Mouse (Mus musculus): ENCODE measurements around the gene Pnpla2. TPM values are rescaled to one million over a fixed set of nuclear protein-coding genes. Genes with fewer than 3 reads are reported as not detected.
A peak's percentile ranks its signal among the peaks of the same experiment; 100 is the strongest.

Gene Pnpla2
- polyA plus RNA-seq, 1 experiment from 2014 or later, result 68.0 TPM

GRCm38 (mm10) chr7:141464603-141465201, 9.7 kb downstream of the Pnpla2 start:
- H3K9me3 ChIP-seq (replicated peaks; ENCODE audit: low read length), result no peaks in the 10 kb centered on the region
- H3K4me2 ChIP-seq (ENCODE audit: low read length), result peak overlapping the region; percentile 50
- H3K4me1 ChIP-seq (replicated peaks; ENCODE audit: insufficient read depth, low read length), result peaks cover 55% of the 10 kb centered on the region
- H3K9ac ChIP-seq (ENCODE audit: low read depth, low read length), result peak overlapping the region; percentile 32; the same call in 1 of the 2 replicates
- 13% methylated on average over 36 of the region's 38 CpGs for WGBS
- H3K27ac ChIP-seq, result peak overlapping the region; percentile 26; the same call in 1 of the 2 replicates
- peak; percentile 11; the same call in 1 of the 2 replicates for TF ChIP-seq CTCF (IDR thresholded peaks at IDR 0.05; ENCODE audit: low read depth)
- H3K27me3 ChIP-seq (ENCODE audit: insufficient read depth, low read length), result no peaks in the 10 kb centered on the region
- peaks cover 2% of the 10 kb centered on the region; the same call in 1 of the 2 replicates for H3K36me3 ChIP-seq (ENCODE audit: insufficient read depth, low read length)
- H3K4me3 ChIP-seq (replicated peaks; ENCODE audit: low read depth, low read length), result peak overlapping the region; percentile 12; the same call in 1 of the 2 replicates
- DNase-seq (ENCODE audit: low spot score) (no peak), ATAC-seq (replicated peaks; ENCODE audit: low FRiP score, low read depth) (no peak)

DNA sequence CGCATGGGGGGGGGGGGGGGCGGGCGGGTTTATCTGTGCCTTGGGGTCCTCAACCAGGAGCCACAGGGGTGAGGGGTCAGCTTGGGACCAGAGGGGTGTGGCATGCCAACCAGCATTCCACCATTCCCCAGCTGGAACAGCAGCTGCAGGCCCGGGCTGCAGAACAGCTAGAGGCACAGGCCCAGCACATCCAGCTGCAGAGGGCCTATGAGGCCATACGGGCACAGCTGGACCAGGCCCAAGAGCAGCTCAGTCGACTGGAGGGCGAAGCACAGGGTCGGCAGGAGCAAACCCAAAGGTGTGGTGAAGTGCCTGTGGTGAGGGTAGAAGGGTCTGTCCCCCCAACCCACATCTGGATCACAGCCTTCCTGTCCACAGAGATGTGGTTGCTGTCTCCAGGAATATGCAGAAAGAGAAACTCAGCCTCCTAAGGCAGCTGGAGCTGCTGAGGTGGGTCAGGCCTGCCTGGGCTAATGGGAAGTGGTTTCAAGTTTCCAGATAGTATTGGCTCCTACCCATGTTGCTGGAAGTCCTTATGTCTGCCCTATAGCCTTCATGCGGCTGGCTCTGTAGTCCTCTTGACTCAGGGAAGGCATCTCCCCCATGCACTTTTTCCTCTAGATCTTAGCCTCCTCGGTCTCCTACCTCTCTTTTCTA, 10.5 kb downstream of the Pnpla2 start:
- H3K4me2 ChIP-seq (ENCODE audit: low read length), result peak overlapping the region; percentile 50; the same call in 1 of the 2 replicates

GRCm38 (mm10) chr7:141466045-141466394, 11.0 kb downstream of the Pnpla2 start:
- DNase-seq (ENCODE audit: low spot score), result no peak
- 67% methylated on average over 7 of the region's 7 CpGs for WGBS
- H3K27me3 ChIP-seq (ENCODE audit: insufficient read depth, low read length), result no peaks in the 10 kb centered on the region

More for the DNA sequence above, 10.5 kb downstream of the Pnpla2 start:
- Histone ChIP-seq H3K27ac (no peak overlapping the region), H3K4me1 (replicated peaks; ENCODE audit: insufficient read depth, low read length) (peaks cover 63% of the 10 kb centered on the region), H3K27me3 (ENCODE audit: insufficient read depth, low read length) (no peaks in the 10 kb centered on the region), H3K4me3 (replicated peaks; ENCODE audit: low read depth, low read length) (0 out of 2 replicates have a peak overlapping the region, but pooled peaks have one; percentile 12), H3K9me3 (replicated peaks; ENCODE audit: low read length) (no peaks in the 10 kb centered on the region), H3K9ac (ENCODE audit: low read depth, low read length) (no peak overlapping the region), H3K36me3 (ENCODE audit: insufficient read depth, low read length) (peaks cover 10% of the 10 kb centered on the region)
- ATAC-seq (replicated peaks; ENCODE audit: low FRiP score, low read depth) (no peak), DNase-seq (ENCODE audit: low spot score) (no peak)
- no peak for TF ChIP-seq CTCF (IDR thresholded peaks at IDR 0.05; ENCODE audit: low read depth)
- 52% methylated on average over 8 of the region's 10 CpGs for WGBS

GRCm38 (mm10) chr7:141466607-141467148, 11.7 kb downstream of the Pnpla2 start:
- H3K36me3 ChIP-seq (ENCODE audit: insufficient read depth, low read length), result peaks cover 20% of the 10 kb centered on the region
- H3K9ac ChIP-seq (ENCODE audit: low read depth, low read length), result peak overlapping the region; percentile 80
- DNase-seq (ENCODE audit: low spot score) (no peak), ATAC-seq (replicated peaks; ENCODE audit: low FRiP score, low read depth) (peak; percentile 0; the same call in 1 of the 2 replicates)
- peak overlapping the region; percentile 85 for H3K4me2 ChIP-seq (ENCODE audit: low read length)
- H3K4me3 ChIP-seq (replicated peaks; ENCODE audit: low read depth, low read length), result peak overlapping the region; percentile 66
- H3K9me3 ChIP-seq (replicated peaks; ENCODE audit: low read length), result no peaks in the 10 kb centered on the region
- H3K27ac ChIP-seq, result peak overlapping the region; percentile 96
- TF ChIP-seq CTCF (IDR thresholded peaks at IDR 0.05; ENCODE audit: low read depth), result no peak
- H3K4me1 ChIP-seq (replicated peaks; ENCODE audit: insufficient read depth, low read length), result peaks cover 63% of the 10 kb centered on the region
- WGBS, result 48% methylated on average over 10 of the region's 10 CpGs
- no peaks in the 10 kb centered on the region for H3K27me3 ChIP-seq (ENCODE audit: insufficient read depth, low read length)

More at GRCm38 (mm10) chr7:141466045-141466394, 11.0 kb downstream of the Pnpla2 start:
- no peak overlapping the region for H3K4me2 ChIP-seq (ENCODE audit: low read length)
- no peak for ATAC-seq (replicated peaks; ENCODE audit: low FRiP score, low read depth)
- no peaks in the 10 kb centered on the region for H3K9me3 ChIP-seq (replicated peaks; ENCODE audit: low read length)
- H3K9ac ChIP-seq (ENCODE audit: low read depth, low read length), result no peak overlapping the region
- TF ChIP-seq CTCF (IDR thresholded peaks at IDR 0.05; ENCODE audit: low read depth), result no peak
- H3K27ac ChIP-seq, result no peak overlapping the region
- no peak overlapping the region for H3K4me3 ChIP-seq (replicated peaks; ENCODE audit: low read depth, low read length)
- H3K4me1 ChIP-seq (replicated peaks; ENCODE audit: insufficient read depth, low read length), result peaks cover 64% of the 10 kb centered on the region
- H3K36me3 ChIP-seq (ENCODE audit: insufficient read depth, low read length), result peaks cover 15% of the 10 kb centered on the region

DNA sequence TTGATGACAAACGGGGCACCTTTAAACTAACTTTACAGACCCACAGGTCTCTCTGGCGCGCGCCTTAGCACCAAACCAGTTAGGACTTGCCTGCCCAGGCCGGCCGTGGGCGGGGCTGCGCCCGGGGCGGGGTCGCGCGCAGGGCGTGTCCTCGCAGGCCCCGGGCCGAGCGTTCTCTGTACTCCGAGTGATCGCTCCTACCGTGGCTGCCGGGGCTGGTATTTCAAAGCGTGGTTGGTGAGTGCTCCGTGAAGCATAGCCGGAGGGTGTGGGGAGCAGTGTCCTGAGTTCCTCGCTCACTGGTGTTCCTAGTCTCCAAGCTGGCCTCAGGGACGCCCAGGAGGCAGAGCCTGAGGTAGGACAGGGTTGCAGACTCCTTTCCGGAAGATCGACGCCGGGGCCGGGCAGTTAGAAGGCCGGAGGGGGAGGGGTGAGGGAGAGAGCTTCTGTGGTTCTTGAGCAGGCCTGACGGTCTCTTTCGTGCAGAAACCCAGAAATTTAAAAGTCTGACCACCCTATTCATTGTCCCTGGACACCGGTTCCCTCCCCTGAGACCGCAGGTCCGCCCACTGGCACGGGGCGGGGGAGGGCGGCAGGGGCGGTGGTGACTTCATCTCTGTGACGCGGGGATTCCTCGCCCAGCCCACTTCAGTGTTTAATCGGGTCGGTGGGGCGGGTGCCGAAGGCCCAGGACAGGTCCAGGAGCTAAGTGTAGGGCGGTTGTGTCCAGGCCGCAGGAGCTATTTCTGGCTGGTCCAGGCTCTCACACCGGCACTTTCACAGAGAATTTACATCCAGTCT, 12.4 kb downstream of the Pnpla2 start, which contains the start of gene Cd151:
Cd151 (plus strand) TSS at position 163 of the 801 bp plus-strand sequence.
- H3K9me3 ChIP-seq (replicated peaks; ENCODE audit: low read length), result no peaks in the 10 kb centered on the region
- DNase-seq (ENCODE audit: low spot score), result peak; percentile 91
- under 1% methylated on average over 52 of the region's 52 CpGs for WGBS
- H3K27me3 ChIP-seq (ENCODE audit: insufficient read depth, low read length), result no peaks in the 10 kb centered on the region
- no peak for TF ChIP-seq CTCF (IDR thresholded peaks at IDR 0.05; ENCODE audit: low read depth)
- ATAC-seq (replicated peaks; ENCODE audit: low FRiP score, low read depth), result peak; percentile 75
- H3K4me2 ChIP-seq (ENCODE audit: low read length), result peak within 1 kb of the TSS; percentile 85
- peak within 1 kb of the TSS; percentile 66 for H3K4me3 ChIP-seq (replicated peaks; ENCODE audit: low read depth, low read length)
- peak within 1 kb of the TSS; percentile 80 for H3K9ac ChIP-seq (ENCODE audit: low read depth, low read length)
- peaks cover 23% of the 10 kb centered on the region for H3K36me3 ChIP-seq (ENCODE audit: insufficient read depth, low read length)
- peak within 1 kb of the TSS; percentile 96 for H3K27ac ChIP-seq
- H3K4me1 ChIP-seq (replicated peaks; ENCODE audit: insufficient read depth, low read length), result peaks cover 55% of the 10 kb centered on the region

DNA sequence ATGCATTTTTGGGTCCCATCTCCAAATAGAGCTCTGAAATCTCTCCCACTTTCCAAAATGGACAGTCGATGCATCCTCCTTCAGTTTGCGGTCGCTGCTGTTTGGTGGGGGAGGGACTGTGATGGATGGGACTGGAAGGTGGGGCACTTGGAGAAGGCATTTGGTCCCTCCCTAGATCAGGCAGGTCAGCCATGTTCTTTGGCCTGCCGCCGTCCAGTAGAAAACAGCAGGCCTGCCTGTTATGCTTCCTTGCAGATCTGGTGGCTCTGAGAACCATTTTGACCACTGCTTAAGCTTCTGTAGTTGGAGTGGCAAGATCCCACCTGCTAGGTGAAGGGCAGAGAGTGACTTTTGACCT, 13.1 kb downstream of the Pnpla2 start:
- Histone ChIP-seq H3K27ac (peak overlapping the region; percentile 96), H3K4me3 (replicated peaks; ENCODE audit: low read depth, low read length) (peak overlapping the region; percentile 66), H3K27me3 (ENCODE audit: insufficient read depth, low read length) (no peaks in the 10 kb centered on the region), H3K36me3 (ENCODE audit: insufficient read depth, low read length) (peaks cover 23% of the 10 kb centered on the region), H3K4me2 (ENCODE audit: low read length) (peak overlapping the region; percentile 85), H3K4me1 (replicated peaks; ENCODE audit: insufficient read depth, low read length) (peaks cover 52% of the 10 kb centered on the region), H3K9ac (ENCODE audit: low read depth, low read length) (peak overlapping the region; percentile 80), H3K9me3 (replicated peaks; ENCODE audit: low read length) (no peaks in the 10 kb centered on the region)
- ATAC-seq (replicated peaks; ENCODE audit: low FRiP score, low read depth) (0 out of 2 replicates have a peak, but pooled peaks have one; percentile 18), DNase-seq (ENCODE audit: low spot score) (peak; percentile 70)
- WGBS, result 5% methylated on average over 5 of the region's 5 CpGs
- no peak for TF ChIP-seq CTCF (IDR thresholded peaks at IDR 0.05; ENCODE audit: low read depth)

Data from kidney, postnatal 0 days (tissue).